Mouse (Mus musculus) ES-E14 (cell line): ENCODE measurements around the gene Mterf1b. TPM values are rescaled to one million over a fixed set of nuclear protein-coding genes. Genes with fewer than 3 reads are reported as not detected.
A peak's percentile ranks its signal among the peaks of the same experiment; 100 is the strongest.
"Not testable (repeated sequence)": the region's sequence is repeated elsewhere in the genome, so short reads cannot be mapped to it uniquely, and the experiment has no call there.

Source experiments
- DNase-seq: peaks from one replicate; pipeline ENCODE4 v3.0.0-alpha.2; 2013; ENCODE audit warnings: low read depth, low spot score
- H3K27ac ChIP-seq: 2 replicates; pipeline ENCODE4 v1.5.1; 2012; ENCODE audit warnings: low read depth, mild to moderate bottlenecking, low read length, moderate library complexity, mixed read lengths; ENCODE audit not compliant: poor library complexity, insufficient read depth, severe bottlenecking
- H3K36me3 ChIP-seq: 2 replicates; pipeline ENCODE4 v1.6.1; 2012; ENCODE audit warnings: mild to moderate bottlenecking, low read length, moderate library complexity, mixed read lengths; ENCODE audit not compliant: control insufficient read depth, poor library complexity, insufficient read depth, severe bottlenecking
- H3K4me1 ChIP-seq, 2 experiments: fragments of 150-350 bp in 1 of 2; sonication (generic) in 1 of 2; 2 replicates each; pipeline ENCODE4 v1.6.1; 2012; ENCODE audit warnings: low read length in 2 of 2, mild to moderate bottlenecking in 1 of 2, mixed read lengths in 1 of 2; ENCODE audit not compliant: control insufficient read depth in 2 of 2, insufficient read depth in 2 of 2, poor library complexity in 1 of 2
- H3K4me3 ChIP-seq, 2 experiments: fragments of 150-350 bp in 1 of 2; sonication (generic) in 1 of 2; 2 replicates each; pipeline ENCODE4 v1.5.1; 2012; ENCODE audit warnings: low read length in 2 of 2, low read depth in 1 of 2, mild to moderate bottlenecking in 1 of 2, mixed read lengths in 1 of 2; ENCODE audit not compliant: insufficient read depth in 1 of 2, poor library complexity in 1 of 2, severe bottlenecking in 1 of 2
- H3K9ac ChIP-seq: 2 replicates; pipeline ENCODE4 v1.6.1; 2012; ENCODE audit warnings: low read depth, mild to moderate bottlenecking, low read length, mixed read lengths; ENCODE audit not compliant: poor library complexity, insufficient read depth, severe bottlenecking
- H3K9me3 ChIP-seq: fragments of 150-350 bp; sonication (generic); 2 replicates; pipeline ENCODE4 v1.6.1; 2012; ENCODE audit warnings: low read depth, mild to moderate bottlenecking, low read length; ENCODE audit not compliant: control insufficient read depth, insufficient read depth
- CHD2 ChIP-seq: IDR thresholded peaks from 2 replicates; pipeline ENCODE4 v1.6.1; 2014; ENCODE audit warnings: mild to moderate bottlenecking, low read depth, low read length, inconsistent platforms
- HCFC1 ChIP-seq: IDR thresholded peaks from 2 replicates; pipeline ENCODE4 v1.6.1; 2012; ENCODE audit warnings: low read length, inconsistent platforms, borderline replicate concordance; ENCODE audit not compliant: insufficient read depth
- MAFK ChIP-seq: IDR thresholded peaks from 2 replicates; pipeline ENCODE4 v1.6.1; 2014; ENCODE audit warnings: mild to moderate bottlenecking, low read depth, low read length, inconsistent platforms; ENCODE audit not compliant: insufficient read depth
- ZC3H11A ChIP-seq: IDR thresholded peaks from 2 replicates; pipeline ENCODE4 v1.6.1; 2012; ENCODE audit warnings: low read depth, mild to moderate bottlenecking, inconsistent platforms, low read length, borderline replicate concordance
- ZNF384 ChIP-seq: IDR thresholded peaks from 2 replicates; pipeline ENCODE4 v1.6.1; 2012; ENCODE audit warnings: low read depth, low read length, inconsistent platforms
- in situ Hi-C, 2 experiments: fragments of 600-800 bp; cut with MboI; formaldehyde crosslinking; loops; one replicate each; pipeline ENCODE4 v1.15.1; 2025; ENCODE audit warnings: low sequenced_read_pairs in 2 of 2, inconsistent platforms in 1 of 2; ENCODE audit not compliant: unreplicated experiment in 2 of 2
- total RNA-seq: library from RNA; depleted of rRNA; stranded (reverse); fragments of 300-350 nt; gene quantifications from 2 replicates; pipeline ENCODE4 v1.2.3, GENCODE M21; 2012

The Mterf1b gene
- total RNA-seq, 1 experiment: 4.1 TPM

DNA sequence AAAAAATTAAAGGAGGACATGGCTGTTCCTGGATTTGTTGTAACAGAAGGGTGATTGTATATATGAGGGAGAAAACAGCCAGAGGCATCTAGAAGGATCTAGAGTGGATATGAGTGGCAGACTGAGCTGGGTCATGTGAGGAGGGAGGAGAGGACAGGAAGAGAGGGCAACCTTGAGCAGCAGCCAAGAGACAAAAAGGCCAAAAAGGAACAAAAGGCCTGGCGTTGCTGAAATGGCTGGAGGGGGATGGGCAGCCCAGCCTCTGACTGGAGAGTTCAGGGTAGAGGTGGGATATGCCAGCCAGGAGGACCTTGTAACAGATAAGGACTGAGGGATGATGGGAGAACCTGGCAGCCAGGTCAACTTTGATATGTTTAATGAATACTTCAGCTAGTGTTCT, 2.9 kb downstream of the Mterf1b start:
- Histone ChIP-seq H3K9me3 (no peaks in the 10 kb centered on the region), H3K27ac (no peak overlapping the region), H3K9ac (no peak overlapping the region), H3K4me3 (no peak overlapping the region), H3K4me1 (peaks cover 3 to 6% of the 10 kb centered on the region in 2 experiments; a peak in 2 of 4 replicates), H3K36me3 (peaks cover under 1% of the 10 kb centered on the region; the same call in 1 of the 2 replicates)
- no peak for DNase-seq
- in situ Hi-C loops: no loop called here
- no peak for TF ChIP-seq HCFC1
- TF ChIP-seq ZNF384: no peak
- TF ChIP-seq MAFK: no peak
- TF ChIP-seq CHD2: no peak
- no peak for TF ChIP-seq ZC3H11A

DNA sequence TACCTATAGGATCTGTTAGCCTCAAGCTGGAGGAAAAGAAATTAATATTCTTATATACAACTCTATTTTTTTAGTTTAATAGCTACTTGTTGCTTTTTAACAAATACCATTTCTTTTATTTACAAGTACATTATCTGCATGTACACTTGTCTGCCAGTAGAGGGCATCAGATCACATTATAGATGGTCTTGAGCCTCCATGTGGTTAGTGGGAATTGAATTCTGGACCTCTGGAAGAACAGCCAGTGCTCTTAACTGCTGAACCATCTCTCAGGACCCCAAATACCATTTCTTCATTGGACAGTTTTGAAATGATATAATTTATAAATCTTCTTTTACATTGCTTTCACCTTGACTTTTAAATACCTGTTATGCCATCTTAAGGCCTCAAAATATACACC, 9.2 kb downstream of the Mterf1b start:
- H3K4me3 ChIP-seq: no peak overlapping the region
- TF ChIP-seq MAFK (no peak), HCFC1 (no peak), ZC3H11A (peak; percentile 83), ZNF384 (no peak)
- no peak overlapping the region for H3K27ac ChIP-seq
- peaks cover 2% of the 10 kb centered on the region; the same call in 1 of the 2 replicates for H3K36me3 ChIP-seq
- no peaks in the 10 kb centered on the region for H3K4me1 ChIP-seq
- DNase-seq: no peak
- H3K9me3 ChIP-seq: no peaks in the 10 kb centered on the region
- in situ Hi-C loops: no loop called here
- no peak overlapping the region for H3K9ac ChIP-seq

- H3K9ac ChIP-seq, DNase-seq, H3K9me3 ChIP-seq, H3K4me1 ChIP-seq, in situ Hi-C loops, H3K27ac ChIP-seq, H3K4me3 ChIP-seq, H3K36me3 ChIP-seq: not testable (repeated sequence)
Observed at GRCm38 (mm10) chr5:4202276-4202810, 10.2 kb downstream of the Mterf1b start.

- H3K9me3 ChIP-seq, H3K27ac ChIP-seq, H3K9ac ChIP-seq, in situ Hi-C loops, H3K36me3 ChIP-seq, H3K4me1 ChIP-seq, H3K4me3 ChIP-seq, DNase-seq: not testable (repeated sequence)
Observed at GRCm38 (mm10) chr5:4210082-4210481, 17.9 kb downstream of the Mterf1b start.

DNA sequence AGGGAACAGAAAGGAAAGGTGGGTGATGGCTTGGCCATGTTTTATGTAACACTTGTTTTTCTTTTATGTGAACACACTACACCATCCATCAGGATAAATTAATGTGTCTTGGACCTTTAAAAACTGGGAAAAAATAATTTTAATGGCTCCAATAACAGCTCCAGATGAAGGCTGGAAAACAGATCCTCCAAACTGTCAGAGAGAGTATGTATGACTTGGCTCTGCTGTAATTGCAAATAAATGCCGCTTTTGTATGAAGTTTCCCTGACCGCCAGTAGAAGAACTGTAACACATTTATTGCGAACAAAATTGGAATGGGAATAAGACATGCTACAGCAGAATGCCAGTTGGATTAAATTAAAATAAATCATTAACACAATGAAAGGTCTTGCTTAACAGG, 29.1 kb downstream of the Mterf1b start:
- Histone ChIP-seq H3K4me1 (no peaks in the 10 kb centered on the region), H3K27ac (no peak overlapping the region), H3K9ac (no peak overlapping the region), H3K9me3 (no peaks in the 10 kb centered on the region), H3K4me3 (no peak overlapping the region), H3K36me3 (no peaks in the 10 kb centered on the region)
- no peak for TF ChIP-seq HCFC1
- no peak for TF ChIP-seq ZNF384
- no peak for TF ChIP-seq CHD2
- TF ChIP-seq ZC3H11A: no peak
- no peak for TF ChIP-seq MAFK
- in situ Hi-C loops: no loop called here
- no peak for DNase-seq
